Mouse (Mus musculus) T-helper 17 cell (primary cell): ENCODE results near the gene Nkx2-9.

Source experiments
- in situ Hi-C, 2 experiments: fragments of 300-600 bp; cut with MboI, MseI; formaldehyde crosslinking; loops; 1 replicate in 1 of 2; 2 replicates in 1 of 2; pipeline ENCODE4 v1.15.1; 2025; ENCODE audit warnings: high pct_unique_total_duplicates in 2 of 2

Gene Nkx2-9

DNA sequence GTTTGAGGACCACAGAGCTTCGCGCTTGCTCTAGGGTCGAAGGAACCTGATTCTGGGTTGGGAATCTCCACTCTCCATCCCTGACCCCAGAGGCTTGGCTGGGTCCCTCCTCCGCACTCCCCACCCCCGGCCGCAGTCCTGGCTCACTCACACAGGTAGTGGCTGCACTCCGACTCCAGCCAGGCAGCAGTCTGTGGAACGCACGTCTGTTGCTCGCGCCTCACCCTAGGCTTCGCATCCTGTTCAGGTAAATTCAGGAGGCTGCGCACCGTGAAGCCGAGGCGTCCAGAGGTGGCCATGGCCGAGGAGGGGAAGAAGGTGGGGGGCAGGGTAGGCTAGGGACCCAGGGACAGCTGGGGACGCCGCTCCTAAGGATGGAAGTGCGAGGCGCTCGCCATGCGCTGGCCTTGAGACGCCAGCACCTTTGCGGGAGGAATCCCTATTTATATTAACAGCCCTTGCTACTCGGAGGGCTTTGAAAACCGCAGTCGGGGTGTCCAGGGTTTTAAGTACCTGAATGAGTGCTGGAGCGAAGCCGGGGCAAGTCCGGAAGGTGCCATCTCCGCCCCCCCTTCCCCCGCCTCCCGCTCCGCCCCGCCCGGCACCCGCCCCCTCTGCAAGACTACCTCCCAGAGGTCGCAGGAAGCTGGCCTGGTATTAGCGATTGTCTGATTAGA, at the start of gene Nkx2-9:
Gene Nkx2-9 (minus strand): TSS at position 524 of the 677 bp plus-strand sequence.
- in situ Hi-C loops, result no loop called here

- in situ Hi-C loops, result loop anchor here in 1 of 2 experiments (10.0 kb wide), 1 partner anchor 582 kb away; no protein-coding TSS in a partner anchor
Observed at GRCm38 (mm10) chr12:56637181-56637566, 24.1 kb upstream of the Nkx2-9 start.

GRCm38 (mm10) chr12:56636534-56637180, 23.6 kb upstream of the Nkx2-9 start:
- in situ Hi-C loops, result loop anchor here in 1 of 2 experiments (10.0 kb wide), 1 partner anchor 582 kb away; no protein-coding TSS in a partner anchor

GRCm38 (mm10) chr12:56616088-56616487, 3.0 kb upstream of the Nkx2-9 start:
- in situ Hi-C loops, result no loop called here

DNA sequence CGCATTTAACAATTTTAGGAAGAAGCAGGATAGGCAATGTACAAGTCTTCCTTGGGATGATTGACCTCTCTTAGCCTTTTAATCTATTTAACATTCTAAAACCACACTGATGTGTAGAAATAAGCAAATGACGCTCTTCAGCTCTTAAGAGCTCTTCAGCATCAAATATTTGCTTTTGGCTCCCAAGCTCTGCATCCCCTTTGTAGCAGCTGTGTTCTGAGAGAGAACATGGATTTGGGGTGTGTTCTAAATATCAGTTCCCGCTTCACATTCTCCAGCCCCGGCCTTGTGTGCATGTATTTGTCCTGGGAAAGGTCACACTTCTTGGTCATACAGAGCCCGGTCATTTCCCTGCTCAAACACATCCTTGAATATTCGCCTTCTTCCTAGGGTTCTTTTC, 2.3 kb upstream of the Nkx2-9 start:
- in situ Hi-C loops, result no loop called here

DNA sequence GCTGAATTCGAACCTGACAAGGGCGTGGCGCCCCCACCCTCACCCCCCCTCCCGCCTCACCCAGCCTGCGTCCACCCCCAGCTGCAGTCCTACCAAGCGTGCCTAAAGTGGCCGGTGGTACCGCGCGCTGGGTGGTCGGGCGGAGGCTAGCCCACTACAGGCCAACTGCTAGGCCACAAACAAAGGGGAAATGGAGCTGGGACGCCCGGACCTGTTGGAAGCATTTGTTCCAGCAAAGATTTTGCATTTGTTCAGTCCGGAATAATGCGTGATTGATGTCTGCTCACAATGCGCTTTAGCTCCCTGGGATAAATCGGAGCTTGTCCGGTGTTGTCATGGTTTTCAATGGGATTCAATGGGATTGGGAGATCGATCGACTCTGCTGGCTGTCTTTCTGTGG, 1.4 kb upstream of the Nkx2-9 start:
- in situ Hi-C loops, result no loop called here

DNA sequence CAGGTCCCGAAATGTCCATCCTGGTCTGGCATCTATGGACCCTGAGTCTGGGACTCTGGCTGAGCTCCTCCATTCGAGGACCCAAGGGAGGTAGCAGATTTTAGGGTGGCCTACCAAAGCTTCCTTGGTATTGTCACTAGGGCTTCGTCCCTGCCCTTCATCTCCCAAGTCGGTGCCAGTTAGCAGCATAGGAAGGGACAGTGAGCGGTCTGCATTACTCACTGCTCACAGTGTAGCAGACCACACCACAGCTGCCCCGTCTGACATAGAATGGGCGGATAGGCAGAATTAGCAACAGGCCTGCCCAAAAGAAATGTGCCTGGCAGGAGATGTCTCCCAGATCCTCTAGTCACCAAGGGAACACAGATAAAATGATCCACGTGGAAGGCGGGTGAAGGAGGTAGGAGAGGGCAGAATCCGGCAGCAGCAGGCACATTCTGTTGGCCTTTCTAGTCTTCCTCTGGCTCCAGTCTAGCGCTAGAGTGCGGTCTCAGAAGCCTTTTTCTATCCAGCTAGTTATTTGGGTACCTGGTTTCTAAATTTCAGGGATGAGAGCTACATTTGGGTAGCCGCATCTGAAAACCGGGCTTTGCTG, 929 bp upstream of the Nkx2-9 start:
- in situ Hi-C loops, result no loop called here

- in situ Hi-C loops, result no loop called here
Observed at GRCm38 (mm10) chr12:56613438-56613830, 350 bp upstream of the Nkx2-9 start.

GRCm38 (mm10) chr12:56612349-56612735, 742 bp downstream of the Nkx2-9 start:
- in situ Hi-C loops, result no loop called here

- in situ Hi-C loops, result no loop called here
Observed at GRCm38 (mm10) chr12:56611504-56612348, 1.4 kb downstream of the Nkx2-9 start.

DNA sequence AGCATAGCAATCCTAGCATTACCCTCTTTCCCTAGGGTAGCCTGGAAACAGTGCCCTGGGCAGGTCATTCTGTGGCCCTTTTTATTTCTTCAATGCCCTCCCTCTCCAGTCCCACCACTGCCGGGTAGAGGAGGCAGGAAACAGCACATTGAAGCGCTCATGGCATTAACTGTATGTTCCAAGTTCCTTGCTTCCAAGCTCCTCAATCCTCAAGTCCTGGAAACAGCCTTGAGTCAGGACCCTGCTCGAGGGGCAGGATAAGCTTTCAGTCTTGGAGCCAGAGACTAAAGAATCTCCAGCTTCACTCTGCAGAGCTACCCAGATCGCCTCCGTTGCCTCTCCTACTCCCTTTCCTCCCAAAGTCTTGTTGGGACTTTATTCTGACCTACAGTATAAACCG, 2.2 kb downstream of the Nkx2-9 start:
- in situ Hi-C loops, result no loop called here

- in situ Hi-C loops, result no loop called here
Observed at GRCm38 (mm10) chr12:56591722-56592121, 21.4 kb downstream of the Nkx2-9 start.

DNA sequence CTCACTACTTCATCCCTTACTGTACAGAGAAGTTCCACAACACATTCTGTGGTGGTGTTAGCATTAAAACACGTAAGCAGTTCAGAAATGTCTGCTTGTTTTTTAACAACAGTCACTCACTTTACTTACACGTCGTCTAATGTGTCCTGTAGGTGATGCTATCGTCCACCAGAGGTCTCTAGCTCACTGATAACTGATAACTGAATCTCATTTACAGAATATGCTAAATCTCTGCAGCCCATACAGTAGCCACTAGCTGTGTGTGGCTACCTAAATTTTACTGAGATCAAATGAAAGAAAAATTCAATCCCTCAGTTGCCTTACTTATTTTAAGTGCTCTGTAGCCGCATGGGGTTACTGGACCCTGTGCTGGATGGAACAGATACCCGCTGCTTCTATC, 25.3 kb downstream of the Nkx2-9 start:
- in situ Hi-C loops, result loop anchor here in 1 of 2 experiments (5.0 kb wide), 1 partner anchor 389 kb away; no protein-coding TSS in a partner anchor
